Comparison of ENCODE assay signal across 33 mouse cellular contexts in the genomic region with DNA sequence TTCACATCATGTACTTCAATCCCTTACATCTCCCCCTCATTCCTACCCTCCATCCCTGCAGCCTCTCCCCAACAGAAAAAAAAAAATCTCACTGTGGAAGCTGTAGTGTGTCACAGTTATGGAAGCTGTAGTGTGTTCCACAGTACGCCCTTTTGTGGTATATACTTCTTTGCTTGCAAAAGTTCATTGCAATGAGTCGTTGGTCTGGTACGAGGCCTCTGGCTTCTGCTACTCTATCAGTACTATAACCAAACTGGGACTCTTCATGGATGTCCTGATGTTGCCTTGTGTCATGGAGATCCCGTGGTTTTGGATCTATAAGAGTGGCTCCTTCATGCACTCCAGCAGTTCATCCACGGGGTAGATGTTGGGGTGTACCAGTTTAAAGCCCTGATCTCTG. TPM values are rescaled to one million over a fixed set of nuclear protein-coding genes. Genes with fewer than 3 reads are reported as not detected.
"Had no signal": no experiment of that assay in that cellular context is flagged by ENCODE, and none has a peak within 500 bp of the region (broad histone marks: within the 10 kb centered on the region; RNA-seq: fewer than 3 reads in every experiment).

No protein-coding gene starts in this region.

- H3K9ac ChIP-seq: heart, embryonic 13.5 days; heart, embryonic 15.5 days; hindbrain, embryonic 13.5 days; hindbrain, embryonic 15.5 days; kidney, embryonic 15.5 days; limb, embryonic 12.5 days; liver, embryonic 14.5 days had no signal

- DNase-seq: gastrocnemius, postnatal 14 days; gastrocnemius, postnatal 36 days; heart, adult 11 months; heart, adult 2 months; heart, postnatal 14 days; heart, postnatal 36 days; kidney, adult 11 months; kidney, adult 2 months; kidney, adult 9 months; kidney, postnatal 14 days; kidney, postnatal 36 days; layer of hippocampus, adult 9-11 months; layer of hippocampus, postnatal 36 days; liver had no signal

- H3K9me3 ChIP-seq: heart, embryonic 13.5 days; heart, embryonic 15.5 days; hindbrain, embryonic 13.5 days; hindbrain, embryonic 15.5 days; kidney, embryonic 15.5 days; limb, embryonic 10.5 days; limb, embryonic 12.5 days had no signal

- H3K4me2 ChIP-seq: heart, embryonic 11.5 days; heart, embryonic 13.5 days; heart, embryonic 15.5 days; hindbrain, embryonic 13.5 days; hindbrain, embryonic 15.5 days; kidney, embryonic 15.5 days; limb, embryonic 12.5 days; liver, embryonic 11.5 days had no signal

- H3K4me3 ChIP-seq: heart, adult 2 months; heart, embryonic 13.5 days; heart, embryonic 15.5 days; hindbrain, embryonic 13.5 days; hindbrain, embryonic 15.5 days; kidney, embryonic 15.5 days; left cerebral cortex, adult 2 months; limb, embryonic 10.5 days; limb, embryonic 12.5 days had no signal

- H3K27ac ChIP-seq: heart, adult 2 months; heart, embryonic 13.5 days; heart, embryonic 15.5 days; hindbrain, embryonic 13.5 days; hindbrain, embryonic 15.5 days; hindbrain, postnatal 0 days; kidney, embryonic 15.5 days; kidney, postnatal 0 days; left cerebral cortex, adult 2 months; limb, embryonic 10.5 days; limb, embryonic 12.5 days; liver, embryonic 14.5 days had no signal

- H3K27me3 ChIP-seq: heart, embryonic 13.5 days; heart, embryonic 15.5 days; hindbrain, embryonic 13.5 days; hindbrain, embryonic 15.5 days; limb, embryonic 12.5 days had no signal

- ATAC-seq: hindbrain, postnatal 0 days; intestine, embryonic 16.5 days had no signal

- H3K4me1 ChIP-seq: hindbrain, embryonic 13.5 days; hindbrain, embryonic 15.5 days; limb, embryonic 10.5 days; limb, embryonic 12.5 days had no signal

- H3K36me3 ChIP-seq: heart, embryonic 13.5 days; heart, embryonic 15.5 days; hindbrain, embryonic 13.5 days; hindbrain, embryonic 15.5 days; kidney, embryonic 15.5 days; limb, embryonic 10.5 days; limb, embryonic 12.5 days had no signal

RNA-seq across cellular contexts. Expression of a gene that starts 39.0 kb away (rescaled TPM):
- polyA plus RNA-seq: gonadal fat pad, adult 2 months; heart, adult 2 months; heart, embryonic 11.5 days; heart, embryonic 13.5 days; heart, embryonic 15.5 days; heart, postnatal 0 days; hindbrain, embryonic 11.5 days; hindbrain, embryonic 13.5 days; hindbrain, embryonic 15.5 days; intestine, embryonic 14.5 days; intestine, embryonic 16.5 days; large intestine, adult 2 months; limb, embryonic 10.5 days; limb, embryonic 12.5 days; liver, embryonic 11.5 days; liver, embryonic 14.5 days had no signal
